Mouse (Mus musculus) midbrain, embryonic 12.5 days (tissue): ENCODE measurements around the gene Sc5d. TPM values are rescaled to one million over a fixed set of nuclear protein-coding genes. Genes with fewer than 3 reads are reported as not detected.
A peak's percentile ranks its signal among the peaks of the same experiment; 100 is the strongest.

Experiments
- ATAC-seq: fragments of 200-750 bp; cut with Nextera tagmentation; 2 replicates; pipeline ENCODE4 v1.8.0; 2017; ENCODE audit warnings: low read depth, moderate TSS enrichment, moderate library complexity; ENCODE audit not compliant: low FRiP score
- H3K27ac ChIP-seq: fragments of 300-500 bp; sonication (generic); replicated peaks from 2 replicates; pipeline ENCODE4 v1.5.1; 2016; ENCODE audit warnings: mild to moderate bottlenecking
- H3K27me3 ChIP-seq: fragments of 300-500 bp; sonication (generic); 2 replicates; pipeline ENCODE4 v1.6.1; 2016; ENCODE audit warnings: mild to moderate bottlenecking
- H3K36me3 ChIP-seq: fragments of 300-500 bp; sonication (generic); 2 replicates; pipeline ENCODE4 v1.6.1; 2016
- H3K4me1 ChIP-seq: fragments of 300-500 bp; sonication (generic); 2 replicates; pipeline ENCODE4 v1.6.1; 2016
- H3K4me2 ChIP-seq: fragments of 300-500 bp; sonication (generic); replicated peaks from 2 replicates; pipeline ENCODE4 v1.6.1; 2016; ENCODE audit warnings: mild to moderate bottlenecking, moderate library complexity
- H3K4me3 ChIP-seq: fragments of 300-500 bp; sonication (generic); 2 replicates; pipeline ENCODE4 v1.5.1; 2016; ENCODE audit warnings: mild to moderate bottlenecking
- H3K9ac ChIP-seq: fragments of 300-500 bp; sonication (generic); replicated peaks from 2 replicates; pipeline ENCODE4 v1.6.1; 2016; ENCODE audit warnings: mild to moderate bottlenecking, moderate library complexity
- H3K9me3 ChIP-seq: fragments of 300-500 bp; sonication (generic); 2 replicates; pipeline ENCODE4 v1.6.1; 2016; ENCODE audit warnings: mild to moderate bottlenecking
- WGBS: fragments of 180-500 bp; shearing (Covaris S2); methylation state at CpG from one replicate; pipeline ENCODE4 v1.1.7; 2016; 5-methylcytosine and 5-hydroxymethylcytosine counted together
- polyA plus RNA-seq: library from polyadenylated mRNA; unstranded; fragments of >200 nt; fragmentation: Nextera tagmentation; extraction: Ambion mirVana; gene quantifications from 2 replicates; pipeline ENCODE4 v1.2.1, GENCODE M21; 2016

Sc5d gene
- polyA plus RNA-seq, 1 experiment from 2014 or later, result 67.5 TPM

GRCm38 (mm10) chr9:42275761-42276145 is 11.7 kb upstream of the Sc5d start:
- Histone ChIP-seq H3K4me3 (no peak overlapping the region), H3K27me3 (no peaks in the 10 kb centered on the region), H3K36me3 (no peaks in the 10 kb centered on the region), H3K4me2 (no peak overlapping the region), H3K4me1 (no peaks in the 10 kb centered on the region), H3K9me3 (no peaks in the 10 kb centered on the region), H3K27ac (no peak overlapping the region), H3K9ac (no peak overlapping the region)
- no peak for ATAC-seq
- 68% methylated on average over 11 of the region's 11 CpGs for WGBS

DNA sequence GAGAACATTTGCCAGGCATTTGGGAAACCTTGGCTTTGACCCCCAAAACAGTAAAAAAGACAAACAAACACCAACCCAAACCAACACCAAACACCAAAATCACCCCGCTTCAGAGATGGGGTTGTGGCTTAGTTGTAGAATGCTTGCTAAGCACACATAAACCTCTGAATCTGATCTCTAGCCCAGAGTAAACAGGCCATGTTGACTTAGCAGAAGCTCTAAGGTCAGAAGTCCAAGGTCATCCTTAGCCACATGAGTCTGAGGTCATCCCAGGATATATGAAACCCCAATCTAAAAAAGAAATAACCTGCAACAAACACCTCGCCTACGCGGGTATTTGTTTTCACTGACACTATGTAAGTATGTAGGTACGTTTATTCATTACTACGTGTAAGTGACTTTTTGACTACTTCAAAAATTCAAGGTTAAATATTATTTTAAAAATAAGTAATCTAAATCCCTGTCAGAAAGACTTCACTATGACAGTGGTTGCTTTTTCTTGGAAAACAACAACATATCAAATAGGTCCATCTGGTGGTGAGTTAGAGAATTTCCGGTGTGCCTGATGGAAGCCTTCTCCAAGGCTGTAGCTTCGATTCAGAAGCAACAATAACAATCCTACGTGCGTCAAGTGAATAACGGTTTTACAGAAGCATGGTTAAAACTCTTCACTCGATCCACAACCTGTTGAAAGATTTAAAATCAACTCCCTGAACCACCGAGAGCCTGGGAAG is 11.1 kb upstream of the Sc5d start:
- Histone ChIP-seq H3K4me2 (no peak overlapping the region), H3K36me3 (no peaks in the 10 kb centered on the region), H3K9ac (no peak overlapping the region), H3K9me3 (no peaks in the 10 kb centered on the region), H3K27ac (no peak overlapping the region), H3K4me3 (no peak overlapping the region), H3K27me3 (no peaks in the 10 kb centered on the region), H3K4me1 (no peaks in the 10 kb centered on the region)
- ATAC-seq, result no peak
- 66% methylated on average over 13 of the region's 13 CpGs for WGBS

DNA sequence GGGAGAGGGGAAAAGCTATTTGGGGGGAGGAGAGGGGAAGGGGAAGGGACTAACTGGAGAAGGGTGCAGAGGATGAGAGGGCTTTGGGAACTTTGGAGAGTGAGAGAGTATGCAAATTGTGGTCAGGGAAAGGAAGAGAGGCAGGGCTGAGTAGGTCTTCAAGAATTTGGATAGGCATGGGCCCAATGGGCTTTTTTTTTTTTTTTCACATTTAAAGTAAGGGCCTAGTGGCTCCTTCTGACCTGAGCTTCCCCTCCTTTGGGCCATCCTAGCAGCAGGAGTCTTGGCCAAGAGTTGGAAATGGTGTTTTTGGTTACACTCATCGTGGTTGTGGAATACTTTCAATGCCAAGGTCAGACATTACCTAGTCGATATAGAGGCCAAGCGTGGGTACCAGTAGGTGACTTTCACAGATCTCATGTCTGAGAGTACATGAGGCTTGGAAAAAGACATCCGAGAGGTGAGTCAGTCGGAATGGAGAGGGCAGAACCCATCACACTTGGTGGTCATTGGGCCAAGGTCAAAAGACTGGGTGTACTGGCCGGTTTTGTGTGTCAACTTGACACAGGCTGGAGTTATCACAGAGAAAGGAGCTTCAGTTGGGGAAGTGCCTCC is 9.7 kb upstream of the Sc5d start:
- H3K4me3 ChIP-seq, result no peak overlapping the region
- H3K27ac ChIP-seq, result no peak overlapping the region
- H3K9me3 ChIP-seq, result no peaks in the 10 kb centered on the region
- ATAC-seq, result no peak
- H3K27me3 ChIP-seq, result no peaks in the 10 kb centered on the region
- H3K36me3 ChIP-seq, result no peaks in the 10 kb centered on the region
- no peak overlapping the region for H3K9ac ChIP-seq
- H3K4me1 ChIP-seq, result no peaks in the 10 kb centered on the region
- WGBS, result 87% methylated on average over 6 of the region's 6 CpGs
- no peak overlapping the region for H3K4me2 ChIP-seq

DNA sequence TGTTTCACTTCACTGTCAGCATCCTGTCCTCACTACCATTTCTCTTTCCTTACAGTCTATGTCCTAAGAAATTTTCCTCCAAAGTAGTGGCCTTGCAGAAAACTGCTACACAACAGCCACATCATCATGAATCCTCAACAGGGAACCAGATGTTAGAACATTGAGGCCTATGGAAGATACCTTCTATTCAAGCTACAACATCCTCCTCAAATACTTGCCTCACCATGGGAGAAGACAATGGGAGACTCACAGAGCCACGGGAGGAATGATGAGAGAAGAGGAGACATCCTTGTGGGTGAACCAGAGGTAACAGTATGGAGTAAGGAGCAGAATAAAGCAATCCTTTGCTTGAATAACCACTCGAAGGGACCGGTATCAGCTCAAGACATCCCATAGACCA is 9.1 kb upstream of the Sc5d start:
- H3K4me3 ChIP-seq, result no peak overlapping the region
- no peak overlapping the region for H3K4me2 ChIP-seq
- no peak overlapping the region for H3K27ac ChIP-seq
- WGBS, result 83% methylated on average over 3 of the region's 3 CpGs
- no peaks in the 10 kb centered on the region for H3K36me3 ChIP-seq
- no peaks in the 10 kb centered on the region for H3K27me3 ChIP-seq
- H3K9ac ChIP-seq, result no peak overlapping the region
- ATAC-seq, result no peak
- no peaks in the 10 kb centered on the region for H3K4me1 ChIP-seq
- no peaks in the 10 kb centered on the region for H3K9me3 ChIP-seq

GRCm38 (mm10) chr9:42272690-42273089 is 8.6 kb upstream of the Sc5d start:
- no peaks in the 10 kb centered on the region for H3K36me3 ChIP-seq
- H3K27ac ChIP-seq, result no peak overlapping the region
- H3K27me3 ChIP-seq, result no peaks in the 10 kb centered on the region
- WGBS, result 85% methylated on average over 4 of the region's 4 CpGs
- no peaks in the 10 kb centered on the region for H3K9me3 ChIP-seq
- no peak overlapping the region for H3K4me2 ChIP-seq
- no peaks in the 10 kb centered on the region for H3K4me1 ChIP-seq
- H3K4me3 ChIP-seq, result no peak overlapping the region
- ATAC-seq, result no peak
- no peak overlapping the region for H3K9ac ChIP-seq

DNA sequence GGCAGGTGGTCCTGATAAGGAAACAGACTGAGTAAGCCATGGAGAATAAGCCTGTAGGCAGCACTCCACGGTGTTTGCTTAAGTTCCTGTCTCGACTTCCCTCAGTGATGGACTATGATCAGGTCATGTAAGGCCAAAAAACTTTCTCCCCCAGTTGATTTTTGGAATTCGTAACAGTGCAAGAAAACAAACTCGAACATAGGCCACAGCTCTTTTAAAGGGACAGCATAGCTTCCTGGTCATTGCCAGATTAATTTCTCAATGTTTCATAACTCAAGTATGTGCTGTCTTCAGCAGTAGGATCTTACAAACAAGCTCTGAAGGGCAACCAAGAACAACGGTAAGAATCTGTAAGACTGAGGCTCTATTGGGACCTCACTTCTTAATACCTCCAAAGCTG is 7.4 kb upstream of the Sc5d start:
- no peak overlapping the region for H3K4me2 ChIP-seq
- no peaks in the 10 kb centered on the region for H3K36me3 ChIP-seq
- 85% methylated on average over 5 of the region's 5 CpGs for WGBS
- H3K27ac ChIP-seq, result no peak overlapping the region
- ATAC-seq, result no peak
- H3K4me1 ChIP-seq, result no peaks in the 10 kb centered on the region
- H3K9ac ChIP-seq, result no peak overlapping the region
- no peaks in the 10 kb centered on the region for H3K27me3 ChIP-seq
- no peaks in the 10 kb centered on the region for H3K9me3 ChIP-seq
- H3K4me3 ChIP-seq, result no peak overlapping the region

DNA sequence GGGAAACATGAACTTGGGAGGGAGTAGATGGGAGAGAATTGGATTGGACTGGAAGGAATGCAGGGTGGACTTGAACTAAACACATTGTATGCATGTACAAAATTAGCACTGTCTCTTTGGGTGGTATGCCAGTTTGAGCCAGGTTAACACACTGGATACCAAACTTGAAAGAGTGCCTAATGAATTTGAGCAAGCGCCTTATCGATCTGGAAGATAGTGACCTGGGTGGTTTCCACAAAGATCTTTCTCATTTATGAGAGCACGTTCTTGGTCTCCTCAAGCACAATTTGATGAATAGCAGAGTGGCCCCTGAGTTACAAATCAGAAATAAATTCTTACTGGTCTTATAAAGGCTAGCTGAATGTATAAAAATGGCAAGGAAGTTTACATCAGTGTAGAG is 6.6 kb upstream of the Sc5d start:
- Histone ChIP-seq H3K27me3 (no peaks in the 10 kb centered on the region; the same call in 1 of the 2 replicates), H3K4me3 (no peak overlapping the region), H3K36me3 (no peaks in the 10 kb centered on the region), H3K27ac (no peak overlapping the region), H3K9ac (no peak overlapping the region), H3K4me1 (no peaks in the 10 kb centered on the region), H3K4me2 (no peak overlapping the region), H3K9me3 (no peaks in the 10 kb centered on the region)
- no peak for ATAC-seq
- WGBS, result 89% methylated on average over 3 of the region's 3 CpGs

GRCm38 (mm10) chr9:42270081-42270480 is 6.0 kb upstream of the Sc5d start:
- H3K36me3 ChIP-seq, result no peaks in the 10 kb centered on the region
- H3K9me3 ChIP-seq, result no peaks in the 10 kb centered on the region
- no peak overlapping the region for H3K9ac ChIP-seq
- no peaks in the 10 kb centered on the region; the same call in 1 of the 2 replicates for H3K27me3 ChIP-seq
- H3K27ac ChIP-seq, result no peak overlapping the region
- no peak for ATAC-seq
- no peak overlapping the region for H3K4me2 ChIP-seq
- no peak overlapping the region for H3K4me3 ChIP-seq
- 92% methylated on average over 5 of the region's 5 CpGs for WGBS
- 0 out of 2 replicates have a peak, but pooled peaks cover 2% of the 10 kb centered on the region for H3K4me1 ChIP-seq

GRCm38 (mm10) chr9:42268371-42268770 is 4.3 kb upstream of the Sc5d start:
- H3K36me3 ChIP-seq, result no peaks in the 10 kb centered on the region
- no peak overlapping the region for H3K4me3 ChIP-seq
- no peak overlapping the region for H3K4me2 ChIP-seq
- peaks cover 10% of the 10 kb centered on the region; the same call in 1 of the 2 replicates for H3K4me1 ChIP-seq
- no peak overlapping the region for H3K9ac ChIP-seq
- no peaks in the 10 kb centered on the region; the same call in 1 of the 2 replicates for H3K27me3 ChIP-seq
- 88% methylated on average over 5 of the region's 5 CpGs for WGBS
- ATAC-seq, result no peak
- H3K27ac ChIP-seq, result no peak overlapping the region
- H3K9me3 ChIP-seq, result no peaks in the 10 kb centered on the region

GRCm38 (mm10) chr9:42265309-42265708 is 1.3 kb upstream of the Sc5d start:
- no peak overlapping the region for H3K27ac ChIP-seq
- H3K9ac ChIP-seq, result no peak overlapping the region
- H3K36me3 ChIP-seq, result peaks cover 9% of the 10 kb centered on the region; the same call in 1 of the 2 replicates
- 96% methylated on average over 4 of the region's 4 CpGs for WGBS
- H3K4me1 ChIP-seq, result peaks cover 25% of the 10 kb centered on the region
- H3K4me2 ChIP-seq, result peak overlapping the region; percentile 75; the same call in 1 of the 2 replicates
- no peaks in the 10 kb centered on the region for H3K9me3 ChIP-seq
- ATAC-seq, result no peak
- no peak overlapping the region for H3K4me3 ChIP-seq
- H3K27me3 ChIP-seq, result no peaks in the 10 kb centered on the region; the same call in 1 of the 2 replicates

DNA sequence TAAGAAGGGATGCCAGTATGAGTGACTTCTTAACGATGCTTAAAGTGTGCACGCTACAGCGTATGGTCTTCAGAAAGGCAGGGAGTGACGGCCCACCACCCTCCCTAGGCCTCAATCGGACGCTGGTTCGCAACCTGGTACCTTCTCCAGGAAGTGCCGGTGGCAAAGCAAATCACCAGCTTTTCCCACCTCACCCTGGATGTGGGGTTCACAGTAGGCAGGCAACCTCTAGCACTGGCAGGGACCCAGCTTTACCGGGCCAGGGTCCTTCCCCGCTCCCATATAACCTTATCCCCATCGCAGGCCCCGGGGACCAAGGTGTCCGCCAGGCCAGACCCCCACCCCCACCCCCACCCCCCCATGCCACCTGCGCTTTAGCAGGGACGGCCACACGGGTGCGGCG is 346 bp downstream of the Sc5d start:
- Histone ChIP-seq H3K4me3 (peak overlapping the region; percentile 83), H3K27ac (peak overlapping the region; percentile 88), H3K4me1 (peaks cover 25% of the 10 kb centered on the region), H3K36me3 (peaks cover 21% of the 10 kb centered on the region), H3K27me3 (no peaks in the 10 kb centered on the region; the same call in 1 of the 2 replicates), H3K4me2 (peak overlapping the region; percentile 75), H3K9ac (peak overlapping the region; percentile 84), H3K9me3 (no peaks in the 10 kb centered on the region)
- WGBS, result 0% methylated on average over 18 of the region's 18 CpGs
- peak; percentile 60 for ATAC-seq

- no peaks in the 10 kb centered on the region; the same call in 1 of the 2 replicates for H3K27me3 ChIP-seq
- no peak overlapping the region for H3K9ac ChIP-seq
- H3K36me3 ChIP-seq, result peaks cover 53% of the 10 kb centered on the region
- 92% methylated on average over 5 of the region's 5 CpGs for WGBS
- no peak overlapping the region for H3K4me2 ChIP-seq
- no peak overlapping the region for H3K4me3 ChIP-seq
- H3K9me3 ChIP-seq, result no peaks in the 10 kb centered on the region
- H3K27ac ChIP-seq, result no peak overlapping the region
- H3K4me1 ChIP-seq, result peaks cover 25% of the 10 kb centered on the region
- no peak for ATAC-seq
Measured at GRCm38 (mm10) chr9:42260481-42260880, 3.6 kb downstream of the Sc5d start.
